Mouse (Mus musculus): Measurements from ENCODE around the gene Kif23. TPM values are rescaled to one million over a fixed set of nuclear protein-coding genes. Genes with fewer than 3 reads are reported as not detected.
A peak's percentile ranks its signal among the peaks of the same experiment; 100 is the strongest.

Kif23 gene
- total RNA-seq, 2 experiments from 2014 or later = 1.5 to 3.9 TPM

- no peak overlapping the region for H3K4me3 ChIP-seq
- DNase-seq (ENCODE audit: low spot score in 2 of 2) = no peak
- H3K27ac ChIP-seq = no peak overlapping the region
- no peak for TF ChIP-seq CTCF (conservative IDR thresholded peaks at IDR 0.05)
These were observed 38.2 kb downstream of the Kif23 start for GRCm38 (mm10) chr9:61908341-61908740.

GRCm38 (mm10) chr9:61907621-61908295 lies 38.8 kb downstream of the Kif23 start:
- Histone ChIP-seq H3K27ac (no peak overlapping the region), H3K4me3 (no peak overlapping the region)
- DNase-seq (ENCODE audit: low spot score in 2 of 2) = no peak
- TF ChIP-seq CTCF (conservative IDR thresholded peaks at IDR 0.05) = no peak

- DNase-seq (ENCODE audit: low spot score in 2 of 2) = no peak
- peak; percentile 80 for TF ChIP-seq CTCF (conservative IDR thresholded peaks at IDR 0.05)
These were observed 39.7 kb downstream of the Kif23 start for GRCm38 (mm10) chr9:61906912-61907311.

GRCm38 (mm10) chr9:61905576-61905975 lies 41.0 kb downstream of the Kif23 start:
- Histone ChIP-seq H3K27ac (no peak overlapping the region), H3K4me3 (no peak overlapping the region)
- TF ChIP-seq CTCF (conservative IDR thresholded peaks at IDR 0.05) = no peak
- no peak for DNase-seq (ENCODE audit: low spot score in 2 of 2)

More at GRCm38 (mm10) chr9:61906912-61907311, 39.7 kb downstream of the Kif23 start:
- H3K27ac ChIP-seq = no peak overlapping the region
- no peak overlapping the region for H3K4me3 ChIP-seq

- no peak for TF ChIP-seq CTCF (conservative IDR thresholded peaks at IDR 0.05)
- no peak overlapping the region for H3K4me3 ChIP-seq
- H3K27ac ChIP-seq = no peak overlapping the region
- DNase-seq (ENCODE audit: low spot score in 2 of 2) = no peak
These were observed 42.4 kb downstream of the Kif23 start for GRCm38 (mm10) chr9:61904201-61904600.

- DNase-seq (ENCODE audit: low spot score in 2 of 2) = peak; percentile 25 to 41
- no peak overlapping the region for H3K27ac ChIP-seq
- no peak for TF ChIP-seq CTCF (conservative IDR thresholded peaks at IDR 0.05)
These were observed 44.1 kb downstream of the Kif23 start for GRCm38 (mm10) chr9:61902445-61902844.

GRCm38 (mm10) chr9:61901574-61901973 lies 45.0 kb downstream of the Kif23 start:
- no peak for DNase-seq (ENCODE audit: low spot score in 2 of 2)
- H3K4me3 ChIP-seq = no peak overlapping the region
- H3K27ac ChIP-seq = no peak overlapping the region
- TF ChIP-seq CTCF (conservative IDR thresholded peaks at IDR 0.05) = no peak

More at GRCm38 (mm10) chr9:61902445-61902844, 44.1 kb downstream of the Kif23 start:
- H3K4me3 ChIP-seq = no peak overlapping the region

- peak overlapping the region; percentile 36 for H3K4me3 ChIP-seq
- TF ChIP-seq CTCF (conservative IDR thresholded peaks at IDR 0.05) = peak; percentile 96
- peak; percentile 74 to 88 for DNase-seq (ENCODE audit: low spot score in 2 of 2)
- H3K27ac ChIP-seq = no peak overlapping the region
These were observed 46.8 kb downstream of the Kif23 start for GRCm38 (mm10) chr9:61899804-61900203.

GRCm38 (mm10) chr9:61898401-61898800 lies 48.2 kb downstream of the Kif23 start:
- peak; percentile 94 for TF ChIP-seq CTCF (conservative IDR thresholded peaks at IDR 0.05)
- no peak overlapping the region for H3K4me3 ChIP-seq
- DNase-seq (ENCODE audit: low spot score in 2 of 2) = peak; percentile 74 to 90
- H3K27ac ChIP-seq = no peak overlapping the region

- no peak overlapping the region for H3K27ac ChIP-seq
- no peak for TF ChIP-seq CTCF (conservative IDR thresholded peaks at IDR 0.05)
- H3K4me3 ChIP-seq = no peak overlapping the region
- DNase-seq (ENCODE audit: low spot score in 2 of 2) = no peak
These were observed 51.6 kb downstream of the Kif23 start for GRCm38 (mm10) chr9:61895014-61895413.

GRCm38 (mm10) chr9:61889855-61890254 lies 56.7 kb downstream of the Kif23 start:
- H3K4me3 ChIP-seq = no peak overlapping the region
- no peak for TF ChIP-seq CTCF (conservative IDR thresholded peaks at IDR 0.05)
- no peak overlapping the region for H3K27ac ChIP-seq
- DNase-seq (ENCODE audit: low spot score in 2 of 2) = no peak

- DNase-seq (ENCODE audit: low spot score in 2 of 2) = no peak
- Histone ChIP-seq H3K4me3 (no peak overlapping the region), H3K27ac (no peak overlapping the region)
- no peak for TF ChIP-seq CTCF (conservative IDR thresholded peaks at IDR 0.05)
These were observed 58.8 kb downstream of the Kif23 start for GRCm38 (mm10) chr9:61887661-61888379.

- no peak overlapping the region for H3K4me3 ChIP-seq
- H3K27ac ChIP-seq = no peak overlapping the region
- TF ChIP-seq CTCF (conservative IDR thresholded peaks at IDR 0.05) = no peak
- no peak for DNase-seq (ENCODE audit: low spot score in 2 of 2)
These were observed 60.6 kb downstream of the Kif23 start for GRCm38 (mm10) chr9:61885964-61886363.

GRCm38 (mm10) chr9:61884936-61885335 lies 61.6 kb downstream of the Kif23 start:
- Histone ChIP-seq H3K4me3 (no peak overlapping the region), H3K27ac (no peak overlapping the region)
- TF ChIP-seq CTCF (conservative IDR thresholded peaks at IDR 0.05) = no peak
- no peak for DNase-seq (ENCODE audit: low spot score in 2 of 2)

Data from layer of hippocampus, adult 2 months (tissue).